ENCODE assay signal across 21 mouse cellular contexts in the genomic region with DNA sequence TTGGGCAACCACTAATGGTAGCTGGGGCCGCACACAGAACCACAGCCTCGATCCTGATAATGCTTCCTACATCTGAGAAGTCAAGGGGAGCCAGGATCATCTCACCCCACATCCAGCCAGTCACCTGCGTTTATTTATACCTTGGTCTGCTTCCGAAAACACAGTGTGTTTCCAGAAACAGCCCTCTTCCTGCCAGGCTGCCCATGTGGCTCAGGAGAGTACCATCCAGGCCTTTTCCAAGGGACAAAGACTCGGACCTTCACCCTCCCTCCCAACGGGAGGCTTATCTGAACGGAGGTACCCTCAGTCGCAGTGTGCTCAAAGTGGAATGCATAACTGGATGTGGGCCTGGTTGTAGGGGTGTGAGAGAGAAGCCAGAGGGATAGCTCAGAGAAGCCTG.
"Had no signal": no experiment of that assay in that cellular context is flagged by ENCODE, and none has a peak within 500 bp of the region (broad histone marks: within the 10 kb centered on the region; RNA-seq: fewer than 3 reads in every experiment).

No protein-coding gene starts in this region.

- ATAC-seq: liver, postnatal 0 days; lung, postnatal 0 days; midbrain, embryonic 15.5 days had no signal

- H3K4me3 ChIP-seq: kidney, embryonic 15.5 days; left cerebral cortex, adult 2 months; midbrain, embryonic 12.5 days; midbrain, embryonic 15.5 days; neural tube, embryonic 12.5 days; neural tube, embryonic 15.5 days had no signal

- H3K36me3 ChIP-seq: kidney, embryonic 15.5 days; midbrain, embryonic 12.5 days; midbrain, embryonic 15.5 days; neural tube, embryonic 12.5 days; neural tube, embryonic 15.5 days had no signal

- H3K4me2 ChIP-seq: kidney, embryonic 15.5 days; lung, embryonic 14.5 days; midbrain, embryonic 12.5 days; midbrain, embryonic 15.5 days; neural tube, embryonic 12.5 days; neural tube, embryonic 15.5 days had no signal

- H3K27ac ChIP-seq: kidney, embryonic 15.5 days; left cerebral cortex, adult 2 months; liver, embryonic 14.5 days; macrophage; midbrain, embryonic 12.5 days; midbrain, embryonic 15.5 days; neural tube, embryonic 12.5 days; neural tube, embryonic 15.5 days; stomach, postnatal 0 days had no signal

- DNase-seq: kidney, postnatal 10 days; kidney, postnatal 36 days; layer of hippocampus, postnatal 36 days; liver, postnatal 0 days; lung, embryonic 14.5 days; right cerebral cortex, adult 18-20 months; right cerebral cortex, postnatal 14 days; right cerebral cortex, postnatal 4 days; thymus, adult 18-20 months; thymus, postnatal 14 days; thymus, postnatal 4 days had no signal

- H3K4me1 ChIP-seq: kidney, embryonic 15.5 days; midbrain, embryonic 15.5 days; neural tube, embryonic 12.5 days; neural tube, embryonic 15.5 days had no signal

- H3K9ac ChIP-seq: kidney, embryonic 15.5 days; liver, embryonic 14.5 days; liver, postnatal 0 days; lung, embryonic 14.5 days; midbrain, embryonic 12.5 days; midbrain, embryonic 15.5 days; neural tube, embryonic 12.5 days; neural tube, embryonic 15.5 days had no signal

- H3K9me3 ChIP-seq: kidney, embryonic 15.5 days; midbrain, embryonic 12.5 days; midbrain, embryonic 15.5 days; neural tube, embryonic 12.5 days; neural tube, embryonic 15.5 days had no signal

- H3K27me3 ChIP-seq: kidney, embryonic 15.5 days; midbrain, embryonic 15.5 days; neural tube, embryonic 12.5 days had no signal
